Mouse (Mus musculus): ENCODE measurements around the gene Snhg11. TPM values are rescaled to one million over a fixed set of nuclear protein-coding genes. Genes with fewer than 3 reads are reported as not detected.

Gene Snhg11
- polyA plus RNA-seq (2012; rRNA removed), result 35.3 and 58.4 TPM in 2 replicates

GRCm38 (mm10) chr2:158375443-158376122, at the start of gene Snhg11:
Gene Snhg11 (plus strand): TSS chr2:158375638.
- no peak for TF ChIP-seq POLR2A (IDR thresholded peaks at IDR 0.05; ENCODE audit: low read depth, low read length)
- peak; percentile 67 for TF ChIP-seq CTCF (conservative IDR thresholded peaks at IDR 0.05; ENCODE audit: insufficient read depth, insufficient read length, low read depth, low read length)
- H3K4me3 ChIP-seq (ENCODE audit: insufficient read depth, low read depth, low read length), result peak within 1 kb of the TSS; percentile 58
- DNase-seq, result peak; percentile 32

GRCm38 (mm10) chr2:158334356-158334755, 41.1 kb upstream of the Snhg11 start:
- no peak for DNase-seq
- H3K4me1 ChIP-seq (ENCODE audit: control insufficient read depth, insufficient read depth, low read length), result no peaks in the 10 kb centered on the region
- 90% methylated on average over 13 of the region's 13 CpGs for WGBS
- TF ChIP-seq POLR2A (IDR thresholded peaks at IDR 0.05; ENCODE audit: low read depth, low read length), result no peak
- TF ChIP-seq CTCF (conservative IDR thresholded peaks at IDR 0.05; ENCODE audit: insufficient read depth, insufficient read length, low read depth, low read length), result no peak
- no peaks in the 10 kb centered on the region for H3K36me3 ChIP-seq (ENCODE audit: control insufficient read depth, insufficient read depth, low read length)
- H3K4me3 ChIP-seq (ENCODE audit: insufficient read depth, low read depth, low read length), result no peak overlapping the region
- H3K27me3 ChIP-seq (replicated peaks; ENCODE audit: control insufficient read depth, insufficient read depth, low read length), result no peaks in the 10 kb centered on the region
- H3K27ac ChIP-seq (ENCODE audit: insufficient read depth, low read depth, low read length), result no peak overlapping the region

More at GRCm38 (mm10) chr2:158375443-158376122, at the start of gene Snhg11:
- Histone ChIP-seq H3K27ac (ENCODE audit: insufficient read depth, low read depth, low read length) (peak within 1 kb of the TSS; percentile 12; the same call in 1 of the 2 replicates), H3K36me3 (ENCODE audit: control insufficient read depth, insufficient read depth, low read length) (no peaks in the 10 kb centered on the region), H3K4me1 (ENCODE audit: control insufficient read depth, insufficient read depth, low read length) (peaks cover 4% of the 10 kb centered on the region; the same call in 1 of the 2 replicates), H3K27me3 (replicated peaks; ENCODE audit: control insufficient read depth, insufficient read depth, low read length) (no peaks in the 10 kb centered on the region)
- WGBS, result 4% methylated on average over 36 of the region's 36 CpGs

- no peak overlapping the region for H3K27ac ChIP-seq (ENCODE audit: insufficient read depth, low read depth, low read length)
- no peaks in the 10 kb centered on the region for H3K36me3 ChIP-seq (ENCODE audit: control insufficient read depth, insufficient read depth, low read length)
- H3K27me3 ChIP-seq (replicated peaks; ENCODE audit: control insufficient read depth, insufficient read depth, low read length), result no peaks in the 10 kb centered on the region
- DNase-seq, result no peak
- WGBS, result 51% methylated on average over 10 of the region's 10 CpGs
- H3K4me1 ChIP-seq (ENCODE audit: control insufficient read depth, insufficient read depth, low read length), result no peaks in the 10 kb centered on the region
- no peak overlapping the region for H3K4me3 ChIP-seq (ENCODE audit: insufficient read depth, low read depth, low read length)
- no peak for TF ChIP-seq CTCF (conservative IDR thresholded peaks at IDR 0.05; ENCODE audit: insufficient read depth, insufficient read length, low read depth, low read length)
- no peak for TF ChIP-seq POLR2A (IDR thresholded peaks at IDR 0.05; ENCODE audit: low read depth, low read length)
Measured at GRCm38 (mm10) chr2:158337698-158338097, 37.7 kb upstream of the Snhg11 start.

GRCm38 (mm10) chr2:158339948-158340564, 35.4 kb upstream of the Snhg11 start:
- Histone ChIP-seq H3K27ac (ENCODE audit: insufficient read depth, low read depth, low read length) (no peak overlapping the region), H3K27me3 (replicated peaks; ENCODE audit: control insufficient read depth, insufficient read depth, low read length) (no peaks in the 10 kb centered on the region), H3K4me3 (ENCODE audit: insufficient read depth, low read depth, low read length) (no peak overlapping the region), H3K36me3 (ENCODE audit: control insufficient read depth, insufficient read depth, low read length) (no peaks in the 10 kb centered on the region), H3K4me1 (ENCODE audit: control insufficient read depth, insufficient read depth, low read length) (no peaks in the 10 kb centered on the region)
- WGBS, result 37% methylated on average over 11 of the region's 11 CpGs
- DNase-seq, result peak; percentile 44
- no peak for TF ChIP-seq POLR2A (IDR thresholded peaks at IDR 0.05; ENCODE audit: low read depth, low read length)
- peak; percentile 90 for TF ChIP-seq CTCF (conservative IDR thresholded peaks at IDR 0.05; ENCODE audit: insufficient read depth, insufficient read length, low read depth, low read length)

DNA sequence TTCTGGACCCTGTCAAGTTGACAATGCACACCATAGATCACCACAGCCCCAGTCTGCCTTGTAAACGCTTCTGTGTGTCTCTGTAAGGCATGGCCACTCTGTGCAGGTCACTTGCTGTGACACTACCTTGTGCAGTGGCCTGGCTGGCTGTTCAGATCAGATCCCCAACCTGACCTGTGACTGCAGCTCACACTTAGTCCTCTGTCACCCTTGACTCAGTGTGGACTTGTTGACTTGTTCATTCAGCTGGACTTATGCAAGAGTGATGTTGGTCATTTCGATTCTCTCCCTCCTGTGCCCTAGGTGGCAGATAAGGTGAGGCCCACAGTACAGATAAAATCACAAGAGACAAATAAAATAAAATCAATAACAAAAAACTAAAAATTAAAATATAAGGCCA, 34.1 kb upstream of the Snhg11 start:
- H3K27ac ChIP-seq (ENCODE audit: insufficient read depth, low read depth, low read length), result no peak overlapping the region
- no peaks in the 10 kb centered on the region for H3K4me1 ChIP-seq (ENCODE audit: control insufficient read depth, insufficient read depth, low read length)
- no peaks in the 10 kb centered on the region for H3K27me3 ChIP-seq (replicated peaks; ENCODE audit: control insufficient read depth, insufficient read depth, low read length)
- 70% methylated on average over 2 of the region's 2 CpGs for WGBS
- H3K36me3 ChIP-seq (ENCODE audit: control insufficient read depth, insufficient read depth, low read length), result no peaks in the 10 kb centered on the region
- no peak for DNase-seq
- TF ChIP-seq CTCF (conservative IDR thresholded peaks at IDR 0.05; ENCODE audit: insufficient read depth, insufficient read length, low read depth, low read length) (no peak), POLR2A (IDR thresholded peaks at IDR 0.05; ENCODE audit: low read depth, low read length) (no peak)
- H3K4me3 ChIP-seq (ENCODE audit: insufficient read depth, low read depth, low read length), result no peak overlapping the region

DNA sequence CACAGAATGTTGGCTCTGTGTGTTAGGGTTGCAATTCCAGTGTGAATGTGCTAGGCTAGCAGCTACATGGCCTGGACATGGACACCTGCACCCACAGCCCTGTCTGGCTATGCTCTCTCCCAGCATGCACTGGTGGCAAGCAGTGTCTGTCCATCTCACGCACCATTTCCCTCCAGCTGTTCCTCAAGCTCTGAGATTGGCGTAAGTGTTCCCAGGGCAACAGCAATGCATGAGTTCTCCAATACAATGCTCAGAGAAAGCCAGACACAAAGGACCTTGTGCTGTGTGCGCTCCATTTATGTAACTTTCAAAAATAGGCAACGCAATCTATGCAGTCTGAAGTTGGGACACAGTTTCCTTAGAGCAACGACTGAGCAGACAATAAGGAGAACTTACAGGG, 31.9 kb upstream of the Snhg11 start:
- no peak overlapping the region for H3K4me3 ChIP-seq (ENCODE audit: insufficient read depth, low read depth, low read length)
- no peak for DNase-seq
- H3K4me1 ChIP-seq (ENCODE audit: control insufficient read depth, insufficient read depth, low read length), result no peaks in the 10 kb centered on the region
- WGBS, result 73% methylated on average over 5 of the region's 5 CpGs
- H3K36me3 ChIP-seq (ENCODE audit: control insufficient read depth, insufficient read depth, low read length), result no peaks in the 10 kb centered on the region
- H3K27ac ChIP-seq (ENCODE audit: insufficient read depth, low read depth, low read length), result no peak overlapping the region
- TF ChIP-seq POLR2A (IDR thresholded peaks at IDR 0.05; ENCODE audit: low read depth, low read length) (no peak), CTCF (conservative IDR thresholded peaks at IDR 0.05; ENCODE audit: insufficient read depth, insufficient read length, low read depth, low read length) (no peak)
- H3K27me3 ChIP-seq (replicated peaks; ENCODE audit: control insufficient read depth, insufficient read depth, low read length), result no peaks in the 10 kb centered on the region

- no peaks in the 10 kb centered on the region for H3K27me3 ChIP-seq (replicated peaks; ENCODE audit: control insufficient read depth, insufficient read depth, low read length)
- H3K36me3 ChIP-seq (ENCODE audit: control insufficient read depth, insufficient read depth, low read length), result no peaks in the 10 kb centered on the region
- DNase-seq, result no peak
- no peak for TF ChIP-seq CTCF (conservative IDR thresholded peaks at IDR 0.05; ENCODE audit: insufficient read depth, insufficient read length, low read depth, low read length)
- no peak for TF ChIP-seq POLR2A (IDR thresholded peaks at IDR 0.05; ENCODE audit: low read depth, low read length)
- no peak overlapping the region for H3K27ac ChIP-seq (ENCODE audit: insufficient read depth, low read depth, low read length)
- H3K4me3 ChIP-seq (ENCODE audit: insufficient read depth, low read depth, low read length), result no peak overlapping the region
- WGBS, result 56% methylated on average over 6 of the region's 6 CpGs
- H3K4me1 ChIP-seq (ENCODE audit: control insufficient read depth, insufficient read depth, low read length), result no peaks in the 10 kb centered on the region
Measured at GRCm38 (mm10) chr2:158346467-158346866, 29.0 kb upstream of the Snhg11 start.
